Mouse (Mus musculus) small intestine, adult 2 months (tissue): ENCODE results near the gene Bpifc.

Experiments used
- CTCF ChIP-seq: fragments of 200-500 bp; IDR thresholded peaks from 2 replicates; pipeline ENCODE4 v1.5.1; 2012; ENCODE audit warnings: low read depth, mild to moderate bottlenecking, control low read depth, inconsistent platforms, low read length, moderate library complexity, mixed read lengths; ENCODE audit not compliant: insufficient replicate concordance, insufficient read length; ENCODE audit errors: extremely low read depth
- POLR2A ChIP-seq: fragments of 200-500 bp; IDR thresholded peaks from 2 replicates; pipeline ENCODE4 v1.6.1; 2012; ENCODE audit warnings: low read depth, mild to moderate bottlenecking, control low read depth, inconsistent platforms, low read length, moderate library complexity

DNA sequence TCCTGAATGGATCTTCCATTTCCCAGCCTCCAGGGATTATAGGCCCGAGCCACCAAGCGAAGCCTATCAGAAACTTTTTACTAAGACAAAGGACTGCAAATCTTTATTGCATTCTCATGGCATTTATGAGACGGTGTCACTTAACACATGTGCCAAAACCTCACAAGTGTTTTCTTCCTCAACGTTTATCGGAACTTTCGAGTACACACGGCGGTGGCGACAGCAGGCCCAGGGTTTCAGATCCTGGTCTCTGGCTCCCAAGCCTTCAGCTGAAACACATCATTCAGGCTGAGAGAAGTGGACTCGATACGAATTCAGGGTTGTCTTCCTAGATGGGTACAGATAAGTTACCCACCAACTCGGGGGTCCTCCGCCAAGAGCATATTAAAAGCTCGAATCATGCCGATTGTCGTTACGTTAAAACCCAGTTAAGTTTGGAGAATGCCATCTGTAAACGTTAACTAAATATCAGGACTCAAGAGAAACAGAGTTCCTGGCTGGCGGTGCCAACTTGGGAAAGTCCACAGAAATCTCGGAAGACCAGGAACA lies 54.8 kb downstream of the Bpifc start:
- TF ChIP-seq POLR2A (no peak), CTCF (no peak)
